ENCODE assay signal across 26 mouse cellular contexts in the genomic region with DNA sequence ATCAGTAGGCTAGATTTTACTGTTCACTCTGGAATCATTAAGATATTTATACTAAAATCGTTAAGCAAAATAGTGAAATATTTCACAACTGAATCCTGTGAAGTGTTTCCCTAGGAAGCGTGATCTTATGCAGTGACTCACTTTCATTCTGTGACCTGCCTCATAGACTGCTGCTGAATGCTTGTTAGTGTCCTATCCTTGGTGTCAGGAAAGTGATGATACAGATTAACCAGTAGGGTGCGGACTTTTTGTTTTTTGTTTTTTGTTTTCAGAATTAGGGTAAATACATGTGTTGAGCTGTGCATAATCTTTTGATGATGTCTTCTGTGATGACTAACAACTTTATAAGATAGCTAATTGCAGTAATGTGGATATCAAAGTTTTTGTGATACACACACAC. TPM values are rescaled to one million over a fixed set of nuclear protein-coding genes. Genes with fewer than 3 reads are reported as not detected.
DNase-seq lines count a peak whose midpoint lies in the region; ATAC-seq and TF ChIP-seq lines count a peak whose summit lies in the region.
"Had no signal": no experiment of that assay in that cellular context is flagged by ENCODE, and none has a peak within 500 bp of the region (broad histone marks: within the 10 kb centered on the region; RNA-seq: fewer than 3 reads in every experiment).

No protein-coding gene starts in this region.

- peak overlapping the region; percentile 92 for H3K27ac ChIP-seq in liver, embryonic 13.5 days
- H3K27ac ChIP-seq in small intestine, adult 2 months (ENCODE audit: insufficient read depth, low read depth, low read length) = peak overlapping the region; percentile 52; the same call in 1 of the 2 replicates
- no peak overlapping the region for H3K27ac ChIP-seq in forebrain, embryonic 16.5 days (ENCODE audit: low read length)
- H3K27ac ChIP-seq: embryonic facial prominence, embryonic 13.5 days; forebrain, embryonic 13.5 days; heart, adult 2 months; hindbrain, postnatal 0 days; kidney, postnatal 0 days; midbrain, embryonic 13.5 days; neural tube, embryonic 13.5 days had no signal

- H3K27me3 ChIP-seq in erythroblast, embryonic 14.5 days (ENCODE audit: control insufficient read depth) = no peaks in the 10 kb centered on the region
- H3K27me3 ChIP-seq in megakaryocyte, embryonic 14.5 days (replicated peaks) = no peaks in the 10 kb centered on the region
- no peaks in the 10 kb centered on the region for H3K27me3 ChIP-seq in liver, embryonic 13.5 days
- H3K27me3 ChIP-seq in small intestine, adult 2 months (ENCODE audit: control insufficient read depth, insufficient read depth, low read length) = no peaks in the 10 kb centered on the region
- H3K27me3 ChIP-seq in forebrain, embryonic 16.5 days (replicated peaks; ENCODE audit: control insufficient read depth, insufficient read depth, low read length) = no peaks in the 10 kb centered on the region
- H3K27me3 ChIP-seq: embryonic facial prominence, embryonic 13.5 days; forebrain, embryonic 13.5 days; midbrain, embryonic 13.5 days; neural tube, embryonic 13.5 days had no signal

- peak overlapping the region; percentile 59 for H3K4me3 ChIP-seq in erythroblast, embryonic 14.5 days (replicated peaks)
- peak overlapping the region; percentile 89 for H3K4me3 ChIP-seq in megakaryocyte, embryonic 14.5 days (replicated peaks)
- H3K4me3 ChIP-seq in liver, embryonic 13.5 days (replicated peaks) = peak overlapping the region; percentile 34
- H3K4me3 ChIP-seq in small intestine, adult 2 months (ENCODE audit: low read depth, low read length) = no peak overlapping the region
- H3K4me3 ChIP-seq in forebrain, embryonic 16.5 days (replicated peaks; ENCODE audit: low read length) = no peak overlapping the region
- H3K4me3 ChIP-seq: embryonic facial prominence, embryonic 13.5 days; forebrain, embryonic 13.5 days; heart, adult 2 months; midbrain, embryonic 13.5 days; neural tube, embryonic 13.5 days had no signal

- peaks cover 95% of the 10 kb centered on the region for H3K4me1 ChIP-seq in erythroblast, embryonic 14.5 days (ENCODE audit: control insufficient read depth)
- peaks cover 92% of the 10 kb centered on the region for H3K4me1 ChIP-seq in megakaryocyte, embryonic 14.5 days
- H3K4me1 ChIP-seq in liver, embryonic 13.5 days (replicated peaks) = peaks cover 96% of the 10 kb centered on the region
- H3K4me1 ChIP-seq in small intestine, adult 2 months (ENCODE audit: control insufficient read depth, insufficient read depth, insufficient read length, low read length) = peaks cover 32% of the 10 kb centered on the region
- H3K4me1 ChIP-seq in forebrain, embryonic 16.5 days (replicated peaks; ENCODE audit: control insufficient read depth, insufficient read depth, low read length) = no peaks in the 10 kb centered on the region; the same call in 1 of the 2 replicates
- H3K4me1 ChIP-seq: midbrain, embryonic 13.5 days; neural tube, embryonic 13.5 days had no signal

- 48% methylated on average over 3 of the region's 3 CpGs for WGBS in liver, embryonic 13.5 days (ENCODE audit: insufficient replicate concordance)
- WGBS in small intestine, adult 2 months = 52% methylated on average over 3 of the region's 3 CpGs
- WGBS in forebrain, embryonic 16.5 days = 90% methylated on average over 3 of the region's 3 CpGs

- peak overlapping the region; percentile 75 for H3K4me2 ChIP-seq in liver, embryonic 13.5 days
- H3K4me2 ChIP-seq in forebrain, embryonic 16.5 days (ENCODE audit: low read length) = no peak overlapping the region
- H3K4me2 ChIP-seq: embryonic facial prominence, embryonic 13.5 days; forebrain, embryonic 13.5 days; lung, embryonic 14.5 days; midbrain, embryonic 13.5 days; neural tube, embryonic 13.5 days had no signal

- no peak for TF ChIP-seq POLR2A in small intestine, adult 2 months (IDR thresholded peaks at IDR 0.05; ENCODE audit: low read depth, low read length)

- H3K9ac ChIP-seq in liver, embryonic 13.5 days = peak overlapping the region; percentile 62
- no peak overlapping the region for H3K9ac ChIP-seq in forebrain, embryonic 16.5 days (replicated peaks; ENCODE audit: low read depth, low read length)
- H3K9ac ChIP-seq: embryonic facial prominence, embryonic 13.5 days; forebrain, embryonic 13.5 days; lung, embryonic 14.5 days; midbrain, embryonic 13.5 days; neural tube, embryonic 13.5 days had no signal

- DNase-seq in liver, embryonic 13.5 days = no peak
- no peak for DNase-seq in right cerebral cortex, postnatal 25 days
- DNase-seq: adrenal gland, postnatal 25 days; cerebellum, adult 18-20 months; cerebellum, postnatal 10 days; gastrocnemius, postnatal 25 days; heart, adult 2 months; heart, postnatal 14 days; kidney, adult 8-10 months; kidney, postnatal 4 days; layer of hippocampus, postnatal 36 days; left cerebral cortex, postnatal 4 days; lung, embryonic 14.5 days; thymus, postnatal 14 days had no signal

- H3K9me3 ChIP-seq in erythroblast, embryonic 14.5 days (ENCODE audit: control insufficient read depth, low read length) = no peaks in the 10 kb centered on the region
- H3K9me3 ChIP-seq in megakaryocyte, embryonic 14.5 days = no peaks in the 10 kb centered on the region
- no peaks in the 10 kb centered on the region for H3K9me3 ChIP-seq in liver, embryonic 13.5 days (replicated peaks)
- H3K9me3 ChIP-seq in forebrain, embryonic 16.5 days (ENCODE audit: control insufficient read depth, low read length) = no peaks in the 10 kb centered on the region
- H3K9me3 ChIP-seq: embryonic facial prominence, embryonic 13.5 days; forebrain, embryonic 13.5 days; midbrain, embryonic 13.5 days; neural tube, embryonic 13.5 days had no signal

- no peak for ATAC-seq in erythroblast, adult 5-6 weeks (replicated peaks; ENCODE audit: low FRiP score, poor library complexity, severe bottlenecking)
- no peak for ATAC-seq in megakaryocyte, adult 5-6 weeks (ENCODE audit: poor library complexity, severe bottlenecking)
- no peak for ATAC-seq in liver, embryonic 13.5 days (ENCODE audit: low read depth)
- no peak for ATAC-seq in forebrain, embryonic 16.5 days
- ATAC-seq: forebrain, embryonic 13.5 days; hindbrain, postnatal 0 days; midbrain, embryonic 13.5 days had no signal

- H3K36me3 ChIP-seq in erythroblast, embryonic 14.5 days (ENCODE audit: control insufficient read depth) = peaks cover 81% of the 10 kb centered on the region
- peaks cover 73% of the 10 kb centered on the region for H3K36me3 ChIP-seq in megakaryocyte, embryonic 14.5 days (replicated peaks; ENCODE audit: low read length)
- H3K36me3 ChIP-seq in liver, embryonic 13.5 days = peaks cover 13% of the 10 kb centered on the region
- no peaks in the 10 kb centered on the region for H3K36me3 ChIP-seq in small intestine, adult 2 months (ENCODE audit: control insufficient read depth, insufficient read depth, low read length)
- H3K36me3 ChIP-seq in forebrain, embryonic 16.5 days (ENCODE audit: control insufficient read depth, insufficient read depth) = no peaks in the 10 kb centered on the region
- H3K36me3 ChIP-seq: embryonic facial prominence, embryonic 13.5 days; midbrain, embryonic 13.5 days; neural tube, embryonic 13.5 days had no signal

- TF ChIP-seq CTCF in small intestine, adult 2 months (IDR thresholded peaks at IDR 0.05; ENCODE audit: extremely low read depth, insufficient read length, insufficient replicate concordance, low read depth, low read length) = no peak

RNA-seq across cellular contexts. Expression of a gene that starts 9.4 kb away (rescaled TPM):
- polyA plus RNA-seq in erythroblast, embryonic 14.5 days (2012) = 2.1 and 2.5 TPM in 2 replicates
- total RNA-seq in erythroblast, adult 5-6 weeks (2015; ENCODE audit: low replicate concordance) = 268 and 286 TPM in 2 replicates
- 270 and 271 TPM in 2 replicates for total RNA-seq in erythroblast, adult 5-6 weeks (2017; ENCODE audit: low replicate concordance)
- 11.6 and 15.5 TPM in 2 replicates for polyA plus RNA-seq in megakaryocyte, embryonic 14.5 days (2012; ENCODE audit: insufficient read depth, low replicate concordance)
- 67.8 and 74.8 TPM in 2 replicates for total RNA-seq in megakaryocyte, adult 5-6 weeks (2015)
- 33.7 and 43.9 TPM in 2 replicates for total RNA-seq in megakaryocyte, adult 5-6 weeks (2017)
- 34.7 and 39.3 TPM in 2 replicates for polyA plus RNA-seq in liver, embryonic 13.5 days (2015; fragmentation: Nextera tagmentation; extraction: Ambion mirVana)
- polyA plus RNA-seq in small intestine, adult 2 months (2012; rRNA removed) = 5.9 and 13.0 TPM in 2 replicates
- 7.2 and 8.3 TPM in 2 replicates for polyA plus RNA-seq in forebrain, embryonic 16.5 days (2015; fragmentation: Nextera tagmentation; extraction: Ambion mirVana)

Comparison
In these comparisons a context has a peak if more than half of its experiments do, and no peak if none do; other contexts are left out.
1. H3K4me3 ChIP-seq: peak in erythroblast, embryonic 14.5 days (single experiment), megakaryocyte, embryonic 14.5 days (single experiment) and liver, embryonic 13.5 days (single experiment); none in small intestine, adult 2 months (single experiment) and forebrain, embryonic 16.5 days (single experiment).